Mouse (Mus musculus) cerebellum, adult 11-12 months (tissue): ENCODE data around the gene A730046J19Rik.

Experiments used
- DNase-seq: peaks from one replicate; pipeline ENCODE4 v3.0.0; 2022

A730046J19Rik gene

DNA sequence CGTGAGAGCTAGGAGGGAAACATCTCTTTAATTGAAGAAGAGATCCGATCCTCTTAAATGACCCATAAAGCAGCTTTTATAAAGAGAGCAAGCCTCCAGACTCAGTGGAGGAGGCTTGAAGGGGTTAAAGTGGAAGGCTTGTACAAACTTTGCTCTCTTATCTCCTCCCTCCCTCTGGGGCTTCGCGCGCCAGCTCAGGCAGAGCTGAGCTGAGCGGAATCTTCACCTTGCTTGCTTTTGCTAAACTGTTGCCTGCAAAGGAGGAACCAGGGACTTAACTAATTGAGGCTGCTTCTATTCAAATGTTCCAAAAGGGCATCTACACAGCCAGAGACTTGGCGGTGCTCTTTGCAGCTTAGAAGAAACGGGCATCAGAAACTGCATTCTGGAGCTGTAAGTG is at the start of gene A730046J19Rik:
Gene A730046J19Rik (plus strand): TSS at position 173 of the 400 bp plus-strand sequence.
- no peak for DNase-seq

DNA sequence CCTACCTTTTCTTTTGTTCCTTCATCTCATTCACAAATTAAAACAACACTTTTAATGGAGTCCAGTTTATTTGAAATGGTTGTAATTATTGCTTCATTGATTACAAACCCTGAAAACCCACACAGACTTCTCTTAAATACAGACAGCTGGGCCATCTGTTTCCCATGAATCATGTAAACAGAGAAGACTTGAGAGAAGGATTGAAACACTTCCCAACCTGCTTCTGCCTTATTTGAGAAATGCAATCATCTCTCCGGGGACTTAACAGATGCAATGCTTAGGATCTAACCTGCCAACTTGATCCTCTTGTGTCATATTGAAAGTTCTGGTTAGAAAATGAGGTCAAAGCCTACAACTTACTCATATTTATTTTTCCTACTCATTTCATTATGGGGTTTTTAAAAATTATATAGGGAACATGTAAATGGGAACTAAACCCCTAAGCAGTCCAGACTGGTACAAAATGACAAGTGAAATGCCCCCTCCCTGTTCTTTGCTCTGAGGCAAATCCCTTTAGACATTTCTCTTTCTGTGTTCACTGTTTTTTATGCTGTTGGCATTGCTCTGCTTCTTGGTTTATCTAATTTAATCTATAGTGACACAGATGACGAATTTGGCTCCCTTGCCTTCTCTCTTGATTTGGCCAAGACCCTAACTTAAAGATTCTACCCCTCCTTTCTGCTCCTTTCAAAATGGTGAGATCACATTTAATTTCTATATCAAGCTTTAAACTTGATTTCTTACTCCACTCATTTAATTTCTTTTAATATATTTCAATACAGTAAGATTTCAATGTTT is 48.7 kb upstream of the A730046J19Rik start:
- DNase-seq, result no peak

DNA sequence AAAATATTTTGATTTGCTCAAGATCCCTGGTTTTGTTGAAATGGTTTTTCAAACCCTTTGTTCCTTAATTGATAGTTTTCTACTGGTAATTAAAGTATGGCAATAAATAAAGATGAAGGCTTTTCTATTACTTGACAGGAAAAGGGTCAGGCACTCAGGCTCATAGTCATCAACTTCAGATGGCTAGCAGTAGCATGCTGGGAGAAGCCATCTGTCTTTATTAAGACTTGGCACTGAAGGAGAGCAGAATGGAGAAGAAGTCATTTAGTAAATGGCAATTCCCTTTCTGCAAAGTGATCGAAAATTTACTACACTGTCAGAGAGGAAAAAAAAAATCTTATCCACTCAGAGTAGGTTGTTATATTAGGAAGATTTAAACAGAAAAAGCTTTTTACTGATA is 17.2 kb upstream of the A730046J19Rik start:
- DNase-seq, result no peak

DNA sequence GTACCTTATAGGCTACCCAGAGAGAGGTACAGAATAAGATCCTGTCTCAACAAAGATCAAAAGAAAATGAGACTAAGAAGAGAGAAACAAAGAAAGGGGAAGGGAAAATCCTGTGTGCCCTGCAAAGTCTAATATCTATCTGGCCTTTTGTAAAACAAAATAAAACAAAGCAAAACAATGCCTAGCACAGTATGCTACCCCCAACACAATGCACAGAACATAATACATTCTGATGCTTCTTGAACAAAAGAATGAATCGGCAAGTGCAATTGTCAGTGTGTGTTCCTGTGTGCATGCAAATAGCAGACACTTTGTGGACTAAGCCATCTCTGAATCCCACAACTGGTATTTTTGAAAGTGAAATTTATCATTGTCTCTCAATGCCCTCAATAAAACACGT is 3.5 kb upstream of the A730046J19Rik start:
- no peak for DNase-seq

DNA sequence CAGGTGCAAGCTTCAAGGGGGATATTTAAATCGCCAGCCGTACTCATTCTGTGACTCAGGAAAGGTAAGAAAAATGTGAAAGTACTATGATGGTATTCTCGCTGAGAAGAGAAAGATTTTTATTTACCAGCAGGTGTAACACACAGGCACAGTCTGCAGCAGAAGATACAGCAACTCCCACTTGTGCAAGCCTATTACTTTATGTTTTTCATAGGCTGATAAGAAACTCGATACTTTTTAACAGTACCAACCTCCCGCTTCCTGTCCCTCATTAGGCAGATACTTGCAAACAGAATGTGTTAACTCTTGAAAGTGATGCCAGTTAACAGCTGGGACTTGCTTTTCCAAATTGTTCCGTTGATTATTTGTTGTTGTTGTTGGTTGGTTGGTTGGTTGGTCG is 616 bp downstream of the A730046J19Rik start:
- no peak for DNase-seq

DNA sequence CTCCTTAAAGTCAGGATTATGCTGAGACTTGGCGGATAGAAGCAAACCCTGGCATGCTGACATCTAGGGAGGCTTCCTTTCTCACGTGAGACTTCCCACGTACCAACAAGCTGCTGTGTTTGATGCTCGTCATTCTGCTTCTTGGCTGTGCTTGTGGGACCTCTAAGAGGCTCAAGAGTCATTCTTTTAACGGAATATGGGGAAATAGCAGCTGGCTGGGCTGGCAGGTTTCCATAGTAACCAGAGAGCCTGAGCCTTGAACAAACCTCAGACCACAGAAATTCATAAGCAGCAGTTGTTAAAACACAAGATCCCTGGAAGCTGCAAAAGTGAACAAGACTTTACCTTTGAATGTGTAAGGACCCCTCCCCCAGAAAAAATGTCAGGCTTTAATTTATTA is 9.4 kb downstream of the A730046J19Rik start:
- no peak for DNase-seq
